Mouse (Mus musculus) MEL (cell line): ENCODE measurements at regions not wholly inside any gene's neighbourhood (a gene's known extent, or its start where the extent isn't known, plus 50 kb on each side); places are given as distances from the start of the nearest gene placed in this dataset.

Experiments
- DNase-seq: peaks from one replicate; pipeline ENCODE4 v3.0.0; 2011; ENCODE audit warnings: low read depth, low spot score
- H3K27ac ChIP-seq: 2 replicates; pipeline ENCODE4 v1.5.1; 2012; ENCODE audit warnings: low read depth, mild to moderate bottlenecking, control low read depth, low read length, moderate library complexity; ENCODE audit not compliant: control insufficient read depth
- H3K27me3 ChIP-seq, 2 experiments: fragments of 150-350 bp in 1 of 2; sonication (generic) in 1 of 2; 2 replicates each; pipeline ENCODE4 v1.6.1; 2012; ENCODE audit warnings: low read length in 2 of 2, mild to moderate bottlenecking in 2 of 2, improper control_type of control experiment in 1 of 2, moderate library complexity in 1 of 2; ENCODE audit not compliant: insufficient read depth in 2 of 2, control insufficient read depth in 1 of 2
- H3K36me3 ChIP-seq, 2 experiments: 2 replicates each; pipeline ENCODE4 v1.6.1; 2012 to 2014; ENCODE audit warnings: low read length in 2 of 2, improper control_type of control experiment in 1 of 2, inconsistent platforms in 1 of 2, mild to moderate bottlenecking in 1 of 2; ENCODE audit not compliant: insufficient read depth in 2 of 2, control insufficient read depth in 1 of 2
- H3K4me1 ChIP-seq, 2 experiments: fragments of 150-350 bp in 1 of 2; sonication (generic) in 1 of 2; 2 replicates each; pipeline ENCODE4 v1.6.1; 2012; ENCODE audit warnings: low read length in 2 of 2, improper control_type of control experiment in 1 of 2, mild to moderate bottlenecking in 1 of 2; ENCODE audit not compliant: insufficient read depth in 2 of 2, control insufficient read depth in 1 of 2
- H3K4me3 ChIP-seq, 2 experiments: fragments of 150-350 bp in 1 of 2; sonication (generic) in 1 of 2; 2 replicates each; pipeline ENCODE4 v1.5.1; 2012; ENCODE audit warnings: low read depth in 2 of 2, low read length in 2 of 2, mild to moderate bottlenecking in 2 of 2, moderate library complexity in 2 of 2, control low read depth in 1 of 2, improper control_type of control experiment in 1 of 2; ENCODE audit not compliant: control insufficient read depth in 1 of 2, insufficient read depth in 1 of 2
- H3K79me2 ChIP-seq: 2 replicates; pipeline ENCODE4 v1.6.1; 2012; ENCODE audit warnings: mild to moderate bottlenecking, low read length, moderate library complexity; ENCODE audit not compliant: control insufficient read depth, poor library complexity, insufficient read depth
- H3K9ac ChIP-seq: 2 replicates; pipeline ENCODE4 v1.6.1; 2012; ENCODE audit warnings: low read depth, mild to moderate bottlenecking, control low read depth, low read length, moderate library complexity; ENCODE audit not compliant: control insufficient read depth, poor library complexity, severe bottlenecking
- H3K9me3 ChIP-seq: fragments of 150-350 bp; sonication (generic); replicated peaks from 2 replicates; pipeline ENCODE4 v1.6.1; 2012; ENCODE audit warnings: mild to moderate bottlenecking, low read length, improper control_type of control experiment, moderate library complexity; ENCODE audit not compliant: insufficient read depth
- CHD1 ChIP-seq: IDR thresholded peaks from 2 replicates; pipeline ENCODE4 v1.6.1; 2012; ENCODE audit warnings: low read depth, mild to moderate bottlenecking, inconsistent platforms, low read length, improper control_type of control experiment
- ELF1 ChIP-seq: IDR thresholded peaks from 2 replicates; pipeline ENCODE4 v1.6.1; 2014; ENCODE audit warnings: low read depth, mild to moderate bottlenecking, inconsistent platforms, low read length, improper control_type of control experiment, moderate library complexity
- GABPA ChIP-seq: IDR thresholded peaks from 2 replicates; pipeline ENCODE4 v1.6.1; 2012; ENCODE audit warnings: low read depth, mild to moderate bottlenecking, inconsistent platforms, low read length, improper control_type of control experiment, moderate library complexity
- HCFC1 ChIP-seq: IDR thresholded peaks from 2 replicates; pipeline ENCODE4 v1.6.1; 2012; ENCODE audit warnings: low read depth, mild to moderate bottlenecking, inconsistent platforms, low read length, improper control_type of control experiment, moderate library complexity
- JUND ChIP-seq: IDR thresholded peaks from 2 replicates; pipeline ENCODE4 v1.6.1; 2011; ENCODE audit warnings: low read depth, mild to moderate bottlenecking, improper control_type of control experiment, low read length
- MAFK ChIP-seq: IDR thresholded peaks from 2 replicates; pipeline ENCODE4 v1.6.1; 2011; ENCODE audit warnings: low read depth, mild to moderate bottlenecking, low read length, improper control_type of control experiment, borderline replicate concordance
- MAX ChIP-seq: IDR thresholded peaks from 2 replicates; pipeline ENCODE4 v1.6.1; 2011; ENCODE audit warnings: low read length, improper control_type of control experiment
- MEF2A ChIP-seq: IDR thresholded peaks from 2 replicates; pipeline ENCODE4 v1.6.1; 2014; ENCODE audit warnings: low read depth, mild to moderate bottlenecking, inconsistent platforms, low read length, improper control_type of control experiment; ENCODE audit not compliant: poor library complexity, insufficient replicate concordance, severe bottlenecking; ENCODE audit errors: extremely low read depth
- NRF1 ChIP-seq: IDR thresholded peaks from 2 replicates; pipeline ENCODE4 v1.6.1; 2014; ENCODE audit warnings: low read depth, mild to moderate bottlenecking, inconsistent platforms, low read length, improper control_type of control experiment, moderate library complexity; ENCODE audit not compliant: poor library complexity, insufficient read depth, severe bottlenecking
- POLR2AphosphoS2 ChIP-seq: IDR thresholded peaks from 2 replicates; pipeline ENCODE4 v1.6.1; 2011; ENCODE audit warnings: low read length, improper control_type of control experiment
- POLR2AphosphoS5 ChIP-seq: IDR thresholded peaks from 2 replicates; pipeline ENCODE4 v1.6.1; 2012; ENCODE audit warnings: low read depth, borderline replicate concordance, mild to moderate bottlenecking, inconsistent platforms, low read length, moderate library complexity, mixed read lengths
- RAD21 ChIP-seq: IDR thresholded peaks from 2 replicates; pipeline ENCODE4 v1.6.1; 2011; ENCODE audit warnings: mild to moderate bottlenecking, low read depth, low read length, improper control_type of control experiment
- SIN3A ChIP-seq: IDR thresholded peaks from 2 replicates; pipeline ENCODE4 v1.6.1; 2012; ENCODE audit warnings: low read length, improper control_type of control experiment, inconsistent platforms
- SMC3 ChIP-seq: IDR thresholded peaks from 2 replicates; pipeline ENCODE4 v1.6.1; 2011; ENCODE audit warnings: low read depth, low read length, improper control_type of control experiment
- TBP ChIP-seq: IDR thresholded peaks from 2 replicates; pipeline ENCODE4 v1.8.0; 2011; ENCODE audit warnings: low read depth, low read length, improper control_type of control experiment
- TCF12 ChIP-seq: IDR thresholded peaks from 2 replicates; pipeline ENCODE4 v1.6.1; 2014; ENCODE audit warnings: low read depth, mild to moderate bottlenecking, inconsistent platforms, low read length, improper control_type of control experiment, moderate library complexity
- UBTF ChIP-seq: IDR thresholded peaks from 2 replicates; pipeline ENCODE4 v1.6.1; 2012; ENCODE audit warnings: low read depth, mild to moderate bottlenecking, inconsistent platforms, low read length, improper control_type of control experiment, moderate library complexity, borderline replicate concordance; ENCODE audit not compliant: insufficient read depth
- ZMIZ1 ChIP-seq: IDR thresholded peaks from 2 replicates; pipeline ENCODE4 v1.6.1; 2012; ENCODE audit warnings: low read depth, mild to moderate bottlenecking, inconsistent platforms, low read length, improper control_type of control experiment, moderate library complexity

DNA sequence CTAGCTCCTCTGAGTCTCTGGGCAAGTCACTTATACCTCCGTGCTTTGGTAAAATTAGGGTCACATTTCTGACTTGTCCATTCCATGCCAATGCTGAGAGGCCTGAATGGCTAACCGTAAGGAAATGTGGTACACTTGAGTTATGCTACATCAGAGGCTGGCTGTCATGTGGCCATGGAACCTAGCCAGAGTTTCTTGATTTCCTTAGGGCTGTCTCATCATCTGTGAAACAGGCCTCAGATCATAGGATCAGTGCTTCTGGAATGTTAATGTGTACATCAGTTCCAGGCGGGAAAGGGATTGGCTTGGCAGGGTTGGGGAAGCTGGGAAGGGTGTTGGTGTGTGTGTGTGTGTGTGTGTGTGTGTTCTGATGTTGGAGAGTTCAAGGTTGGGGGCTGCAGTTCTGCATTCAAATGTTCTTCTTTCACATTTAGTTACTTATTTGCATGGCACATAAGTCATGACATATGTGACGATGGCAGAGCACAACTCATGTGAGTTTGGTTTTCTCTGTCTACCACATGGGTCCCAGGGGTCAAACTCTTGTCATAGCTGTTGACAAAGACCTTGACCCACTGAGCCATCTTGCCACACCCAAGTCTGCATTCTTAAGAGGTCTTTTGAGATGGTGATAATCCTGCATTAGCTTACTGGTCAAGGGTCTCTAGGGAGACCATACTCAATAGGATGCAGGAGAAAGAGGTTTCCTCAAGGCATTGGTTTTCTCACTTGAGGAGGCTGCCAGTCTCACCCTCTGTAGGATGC, 299.9 kb downstream of the Slc4a3 start:
- Histone ChIP-seq H3K27me3 (no peaks in the 10 kb centered on the region), H3K36me3 (no peaks in the 10 kb centered on the region), H3K79me2 (no peaks in the 10 kb centered on the region), H3K4me1 (no peaks in the 10 kb centered on the region), H3K27ac (no peak overlapping the region), H3K9me3 (no peaks in the 10 kb centered on the region), H3K9ac (no peak overlapping the region), H3K4me3 (no peak overlapping the region)
- DNase-seq = no peak
- TF ChIP-seq MAX (no peak), UBTF (no peak), CHD1 (no peak), GABPA (no peak), NRF1 (no peak), JUND (no peak), MAFK (no peak), POLR2AphosphoS2 (no peak), TBP (no peak), ELF1 (no peak), POLR2AphosphoS5 (no peak), MEF2A (no peak), SMC3 (no peak), ZMIZ1 (no peak), SIN3A (no peak)

DNA sequence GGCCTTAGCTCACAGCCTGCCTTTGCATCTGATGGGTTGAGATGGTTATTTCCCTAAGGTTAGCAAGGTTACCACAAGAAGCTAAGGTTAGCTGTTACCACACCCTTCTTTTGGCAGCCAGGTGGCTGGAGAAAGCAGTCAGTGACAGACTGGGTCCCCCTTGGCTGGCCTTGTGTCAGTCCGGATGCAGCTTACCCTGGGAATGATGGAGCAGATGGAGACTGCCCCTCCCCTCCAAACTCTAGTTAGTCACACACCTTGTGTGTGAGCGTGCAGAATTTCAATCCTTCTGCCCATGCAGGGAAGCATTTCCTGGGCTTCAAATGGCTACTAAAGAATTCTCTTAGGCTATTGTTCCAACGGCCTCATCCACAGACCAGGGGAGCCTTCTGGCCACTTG, 301.6 kb downstream of the Slc4a3 start:
- Histone ChIP-seq H3K27ac (no peak overlapping the region), H3K9me3 (no peaks in the 10 kb centered on the region), H3K79me2 (no peaks in the 10 kb centered on the region), H3K36me3 (no peaks in the 10 kb centered on the region), H3K27me3 (no peaks in the 10 kb centered on the region), H3K9ac (no peak overlapping the region), H3K4me3 (no peak overlapping the region), H3K4me1 (no peaks in the 10 kb centered on the region)
- DNase-seq = no peak
- TF ChIP-seq HCFC1 (no peak), TCF12 (no peak), MAX (no peak), NRF1 (no peak), RAD21 (no peak), SMC3 (no peak), SIN3A (no peak)
